In the genomic region with DNA sequence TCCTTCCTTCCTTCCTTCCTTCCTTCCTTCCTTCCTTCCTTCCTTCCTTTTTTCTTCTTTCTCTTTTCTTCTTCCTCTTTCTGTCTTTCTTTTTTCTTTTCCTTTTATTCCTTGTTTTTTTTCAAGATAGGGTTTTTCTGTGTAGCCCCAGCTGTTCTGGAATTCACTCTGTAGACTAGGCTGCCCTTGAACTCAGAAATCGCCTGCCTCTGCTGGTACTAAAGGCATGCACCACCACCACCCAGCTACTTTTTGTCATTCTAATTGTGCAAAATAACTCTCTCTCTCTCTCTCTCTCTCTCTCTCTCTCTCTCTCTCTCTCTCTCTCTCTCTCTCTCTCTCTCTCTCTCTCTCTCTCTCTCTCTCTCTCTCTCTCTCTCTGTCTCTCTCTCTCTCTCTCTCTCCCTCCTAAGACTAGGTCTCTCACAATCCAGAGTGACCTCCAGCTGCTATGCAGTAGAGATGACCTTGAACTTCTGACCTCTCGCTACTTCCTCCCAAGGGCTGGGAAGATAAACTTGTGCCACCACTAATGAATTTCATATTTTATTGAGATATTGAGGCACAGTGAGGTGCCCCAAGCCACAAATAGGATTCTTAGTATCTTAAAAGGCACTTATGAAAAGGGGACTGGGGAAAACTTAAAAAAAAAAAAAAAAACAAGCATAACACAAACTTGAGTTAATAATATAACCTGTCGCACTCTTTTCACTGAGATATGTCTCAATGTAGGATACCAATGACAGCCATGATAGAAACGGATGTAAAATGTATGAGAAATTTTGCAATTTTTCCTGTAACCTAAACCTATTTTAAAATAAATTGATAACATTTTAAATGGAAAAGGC, we compare ENCODE assay signal across 8 mouse cellular contexts. TPM values are rescaled to one million over a fixed set of nuclear protein-coding genes. Genes with fewer than 3 reads are reported as not detected.
A peak's percentile ranks its signal among the peaks of the same experiment; 100 is the strongest.
DNase-seq lines count a peak whose midpoint lies in the region; ATAC-seq and TF ChIP-seq lines count a peak whose summit lies in the region.

No protein-coding gene starts in this region.

- H3K79me2 ChIP-seq in liver, adult 2 months (ENCODE audit: control insufficient read depth, insufficient read depth, low read length), result no peaks in the 10 kb centered on the region; the same call in 1 of the 2 replicates

- peak overlapping the region; percentile 70; the same call in 1 of the 2 replicates for H3K4me3 ChIP-seq in liver, adult 2 months (ENCODE audit: insufficient read depth, low read depth, low read length)
- H3K4me3 ChIP-seq in cortical plate, adult 2 months (ENCODE audit: insufficient read depth, low read length), result peak overlapping the region; percentile 85; the same call in 1 of the 2 replicates
- H3K4me3 ChIP-seq in limb, embryonic 12.5 days (replicated peaks), result peak overlapping the region; percentile 69
- H3K4me3 ChIP-seq in small intestine, adult 2 months (ENCODE audit: low read depth, low read length), result peak overlapping the region; percentile 81

- peaks cover 17% of the 10 kb centered on the region for H3K4me1 ChIP-seq in liver, adult 2 months (ENCODE audit: control insufficient read depth, insufficient read depth, low read length)
- H3K4me1 ChIP-seq in cortical plate, adult 2 months (ENCODE audit: control insufficient read depth, insufficient read depth, low read length), result peaks cover 4% of the 10 kb centered on the region; the same call in 1 of the 2 replicates
- H3K4me1 ChIP-seq in limb, embryonic 12.5 days (replicated peaks), result peaks cover 19% of the 10 kb centered on the region
- H3K4me1 ChIP-seq in small intestine, adult 2 months (ENCODE audit: control insufficient read depth, insufficient read depth, insufficient read length, low read length), result peaks cover 10% of the 10 kb centered on the region; the same call in 1 of the 2 replicates

- ATAC-seq in limb, embryonic 12.5 days (ENCODE audit: insufficient number of reproducible peaks, insufficient read depth, low FRiP score, low TSS enrichment, low read depth), result no peak

- H3K4me2 ChIP-seq in limb, embryonic 12.5 days, result peak overlapping the region; percentile 65

- WGBS in liver, adult 2 months, result 72% methylated on average over 4 of the region's 4 CpGs
- 57% methylated on average over 4 of the region's 4 CpGs for WGBS in limb, embryonic 12.5 days
- 68% methylated on average over 4 of the region's 4 CpGs for WGBS in small intestine, adult 2 months

- no peak for TF ChIP-seq POLR2A in liver, adult 2 months (IDR thresholded peaks at IDR 0.05; ENCODE audit: extremely low read depth, insufficient read depth, low read length)
- no peak for TF ChIP-seq POLR2A in cortical plate, adult 2 months (IDR thresholded peaks at IDR 0.05; ENCODE audit: extremely low read depth, insufficient read depth, low read length)
- no peak for TF ChIP-seq POLR2A in small intestine, adult 2 months (IDR thresholded peaks at IDR 0.05; ENCODE audit: low read depth, low read length)

- peak overlapping the region; percentile 19 for H3K9ac ChIP-seq in liver, adult 2 months (ENCODE audit: low read depth, low read length)
- H3K9ac ChIP-seq in limb, embryonic 12.5 days (replicated peaks), result no peak overlapping the region

- H3K9me3 ChIP-seq in limb, embryonic 12.5 days, result no peaks in the 10 kb centered on the region

- no peaks in the 10 kb centered on the region for H3K27me3 ChIP-seq in liver, adult 2 months (ENCODE audit: control insufficient read depth, insufficient read depth, low read length)
- no peaks in the 10 kb centered on the region for H3K27me3 ChIP-seq in limb, embryonic 12.5 days
- no peaks in the 10 kb centered on the region for H3K27me3 ChIP-seq in small intestine, adult 2 months (ENCODE audit: control insufficient read depth, insufficient read depth, low read length)

- peak; percentile 25 for DNase-seq in liver, adult 2 months (ENCODE audit: extremely low read depth, low read depth, low spot score)
- no peak for DNase-seq in liver
- DNase-seq in c-Kit-positive CD71-positive TER-119-positive erythroid progenitor cells, embryonic 14.5 days (ENCODE audit: low spot score), result no peak
- DNase-seq in lung, postnatal 4 days, result no peak
- no peak for DNase-seq in layer of hippocampus, adult 11-12 months (ENCODE audit: low spot score)

- TF ChIP-seq CTCF in liver, adult 2 months (IDR thresholded peaks at IDR 0.05; ENCODE audit: low read depth, low read length), result no peak
- no peak for TF ChIP-seq CTCF in cortical plate, adult 2 months (IDR thresholded peaks at IDR 0.05; ENCODE audit: extremely low read depth, insufficient read depth, low read length)
- no peak for TF ChIP-seq CTCF in small intestine, adult 2 months (IDR thresholded peaks at IDR 0.05; ENCODE audit: extremely low read depth, insufficient read length, insufficient replicate concordance, low read depth, low read length)

- no peak overlapping the region for H3K27ac ChIP-seq in liver, adult 2 months (replicated peaks; ENCODE audit: insufficient read depth, low read depth, low read length)
- no peak overlapping the region for H3K27ac ChIP-seq in cortical plate, adult 2 months (ENCODE audit: insufficient read depth, low read length)
- H3K27ac ChIP-seq in limb, embryonic 12.5 days, result no peak overlapping the region
- H3K27ac ChIP-seq in small intestine, adult 2 months (ENCODE audit: insufficient read depth, low read depth, low read length), result no peak overlapping the region; the same call in 1 of the 2 replicates

- H3K36me3 ChIP-seq in liver, adult 2 months (ENCODE audit: control insufficient read depth, insufficient read depth, low read length), result no peaks in the 10 kb centered on the region
- no peaks in the 10 kb centered on the region for H3K36me3 ChIP-seq in limb, embryonic 12.5 days
- no peaks in the 10 kb centered on the region for H3K36me3 ChIP-seq in small intestine, adult 2 months (ENCODE audit: control insufficient read depth, insufficient read depth, low read length)

RNA-seq across cellular contexts. Expression of gene Med21, which starts 7.4 kb away (rescaled TPM):
- total RNA-seq in liver, adult 2 months (2014; rRNA removed), result 42.9 and 56.4 TPM in 2 replicates
- 20.9 and 35.0 TPM in 2 replicates for polyA plus RNA-seq in liver, adult 2 months (2012; rRNA removed)
- polyA plus RNA-seq in cortical plate, adult 2 months (2012; rRNA removed), result 70.6 and 73.0 TPM in 2 replicates
- polyA plus RNA-seq in limb, embryonic 12.5 days (2016; fragmentation: Nextera tagmentation; extraction: Ambion mirVana), result 140 and 145 TPM in 2 replicates
- polyA plus RNA-seq in small intestine, adult 2 months (2012; rRNA removed), result 5.8 and 6.9 TPM in 2 replicates

RNA-seq across cellular contexts. Expression of gene Tm7sf3, which starts 7.6 kb away (rescaled TPM):
- 48.5 and 54.2 TPM in 2 replicates for total RNA-seq in liver, adult 2 months (2014; rRNA removed)
- polyA plus RNA-seq in liver, adult 2 months (2012; rRNA removed), result 21.8 and 26.2 TPM in 2 replicates
- 22.3 and 22.9 TPM in 2 replicates for polyA plus RNA-seq in cortical plate, adult 2 months (2012; rRNA removed)
- polyA plus RNA-seq in limb, embryonic 12.5 days (2016; fragmentation: Nextera tagmentation; extraction: Ambion mirVana), result 34.1 and 34.4 TPM in 2 replicates
- 9.6 and 14.4 TPM in 2 replicates for polyA plus RNA-seq in small intestine, adult 2 months (2012; rRNA removed)

RNA-seq across cellular contexts. Expression of gene Ints13, which starts 57.3 kb away (rescaled TPM):
- total RNA-seq in liver, adult 2 months (2014; rRNA removed), result 23.0 and 26.2 TPM in 2 replicates
- 5.6 TPM in 2 replicates for polyA plus RNA-seq in liver, adult 2 months (2012; rRNA removed)
- 79.8 and 89.3 TPM in 2 replicates for polyA plus RNA-seq in cortical plate, adult 2 months (2012; rRNA removed)
- 92.9 and 101 TPM in 2 replicates for polyA plus RNA-seq in limb, embryonic 12.5 days (2016; fragmentation: Nextera tagmentation; extraction: Ambion mirVana)
- 3.1 and 5.1 TPM in 2 replicates for polyA plus RNA-seq in small intestine, adult 2 months (2012; rRNA removed)

RNA-seq across cellular contexts. Expression of gene Fgfr1op2, which starts 58.0 kb away (rescaled TPM):
- total RNA-seq in liver, adult 2 months (2014; rRNA removed), result 38.3 and 46.0 TPM in 2 replicates
- polyA plus RNA-seq in liver, adult 2 months (2012; rRNA removed), result 30.9 and 33.5 TPM in 2 replicates
- 90.7 and 94.1 TPM in 2 replicates for polyA plus RNA-seq in cortical plate, adult 2 months (2012; rRNA removed)
- 89.2 and 95.8 TPM in 2 replicates for polyA plus RNA-seq in limb, embryonic 12.5 days (2016; fragmentation: Nextera tagmentation; extraction: Ambion mirVana)
- 39.4 and 54.7 TPM in 2 replicates for polyA plus RNA-seq in small intestine, adult 2 months (2012; rRNA removed)

Comparison
In these comparisons a context has a peak if more than half of its experiments do, and no peak if none do; other contexts are left out.
1. RNA of gene Ints13, which starts 57.3 kb away (polyA plus RNA-seq): 92.9 to 101 TPM in limb, embryonic 12.5 days and 79.8 to 89.3 TPM in cortical plate, adult 2 months; 5.6 TPM in liver, adult 2 months and 3.1 to 5.1 TPM in small intestine, adult 2 months; every median in the first group is over 10 times any median in the second.
2. Peak in every context shown above with its lines, with median percentiles within 50 percentile points of each other: H3K4me3 ChIP-seq.